Mouse (Mus musculus) kidney, postnatal 0 days (tissue): Measurements from ENCODE around the gene Tnpo3. TPM values are rescaled to one million over a fixed set of nuclear protein-coding genes. Genes with fewer than 3 reads are reported as not detected.

Source experiments
- ATAC-seq: fragments of 200-750 bp; cut with Nextera tagmentation; replicated peaks from 2 replicates; pipeline ENCODE4 v1.8.0; 2017; ENCODE audit warnings: low read depth, moderate number of reproducible peaks, moderate TSS enrichment, moderate library complexity; ENCODE audit not compliant: low FRiP score
- DNase-seq: peaks from one replicate; pipeline ENCODE4 v3.0.0-alpha.2; 2016; ENCODE audit warnings: low spot score
- H3K27ac ChIP-seq: fragments of 300-500 bp; sonication (generic); 2 replicates; pipeline ENCODE4 v1.5.1; 2014; ENCODE audit warnings: mild to moderate bottlenecking
- H3K27me3 ChIP-seq: fragments of 300-500 bp; sonication (generic); 2 replicates; pipeline ENCODE4 v1.6.1; 2014; ENCODE audit warnings: low read length, mixed read lengths; ENCODE audit not compliant: insufficient read depth
- H3K36me3 ChIP-seq: fragments of 300-500 bp; sonication (generic); 2 replicates; pipeline ENCODE4 v1.6.1; 2014; ENCODE audit warnings: low read length, mixed read lengths; ENCODE audit not compliant: insufficient read depth
- H3K4me1 ChIP-seq: fragments of 300-500 bp; sonication (generic); replicated peaks from 2 replicates; pipeline ENCODE4 v1.6.1; 2014; ENCODE audit warnings: antibody characterized with exemption, low read length, mixed read lengths; ENCODE audit not compliant: insufficient read depth
- H3K4me2 ChIP-seq: fragments of 300-500 bp; sonication (generic); 2 replicates; pipeline ENCODE4 v1.6.1; 2014; ENCODE audit warnings: mild to moderate bottlenecking, low read length, moderate library complexity, mixed read lengths
- H3K4me3 ChIP-seq: fragments of 300-500 bp; sonication (generic); replicated peaks from 2 replicates; pipeline ENCODE4 v1.5.1; 2014; ENCODE audit warnings: low read depth, low read length
- H3K9ac ChIP-seq: fragments of 300-500 bp; sonication (generic); 2 replicates; pipeline ENCODE4 v1.6.1; 2014; ENCODE audit warnings: low read depth, low read length
- H3K9me3 ChIP-seq: fragments of 300-500 bp; sonication (generic); replicated peaks from 2 replicates; pipeline ENCODE4 v1.6.1; 2016; ENCODE audit warnings: low read length, inconsistent platforms, mixed read lengths
- CTCF ChIP-seq: IDR thresholded peaks from 2 replicates; pipeline ENCODE4 v1.5.1; 2016; ENCODE audit warnings: antibody characterized with exemption, low read depth, mild to moderate bottlenecking, moderate library complexity
- WGBS: fragments of 180-500 bp; shearing (Covaris S2); extraction: QIAGEN DNeasy Blood & Tissue Kit; methylation state at CpG from one replicate; pipeline ENCODE4 v1.1.7; 2014; 5-methylcytosine and 5-hydroxymethylcytosine counted together
- polyA plus RNA-seq: library from polyadenylated mRNA; unstranded; fragments of >200 nt; fragmentation: Nextera tagmentation; extraction: Ambion mirVana; gene quantifications from 2 replicates; pipeline ENCODE4 v1.2.1, GENCODE M21; 2015

Tnpo3 gene
- polyA plus RNA-seq, 1 experiment from 2014 or later = 56.0 TPM

GRCm38 (mm10) chr6:29540956-29541355, 68.7 kb downstream of the Tnpo3 start:
- Histone ChIP-seq H3K4me1 (no peaks in the 10 kb centered on the region), H3K9ac (no peak overlapping the region), H3K4me3 (no peak overlapping the region), H3K27me3 (no peaks in the 10 kb centered on the region), H3K36me3 (peaks cover 34% of the 10 kb centered on the region), H3K27ac (no peak overlapping the region), H3K9me3 (no peaks in the 10 kb centered on the region), H3K4me2 (no peak overlapping the region)
- DNase-seq = no peak
- WGBS = 83% methylated on average over 1 of the region's 1 CpGs
- no peak for ATAC-seq
- TF ChIP-seq CTCF = no peak

GRCm38 (mm10) chr6:29540223-29540622, 69.5 kb downstream of the Tnpo3 start:
- 65% methylated on average over 6 of the region's 6 CpGs for WGBS
- no peak overlapping the region for H3K9ac ChIP-seq
- H3K4me1 ChIP-seq = peaks cover 5% of the 10 kb centered on the region
- H3K27me3 ChIP-seq = no peaks in the 10 kb centered on the region
- DNase-seq = no peak
- H3K9me3 ChIP-seq = no peaks in the 10 kb centered on the region
- no peak for ATAC-seq
- TF ChIP-seq CTCF = no peak
- no peak overlapping the region for H3K4me2 ChIP-seq
- no peak overlapping the region for H3K27ac ChIP-seq
- H3K4me3 ChIP-seq = no peak overlapping the region
- H3K36me3 ChIP-seq = peaks cover 27% of the 10 kb centered on the region

GRCm38 (mm10) chr6:29539502-29539901, 70.2 kb downstream of the Tnpo3 start:
- Histone ChIP-seq H3K36me3 (peaks cover 25% of the 10 kb centered on the region), H3K4me2 (no peak overlapping the region), H3K9ac (no peak overlapping the region), H3K27ac (no peak overlapping the region), H3K9me3 (no peaks in the 10 kb centered on the region), H3K27me3 (no peaks in the 10 kb centered on the region), H3K4me3 (no peak overlapping the region), H3K4me1 (peaks cover 6% of the 10 kb centered on the region)
- no peak for TF ChIP-seq CTCF
- ATAC-seq (no peak), DNase-seq (no peak)
- 87% methylated on average over 8 of the region's 8 CpGs for WGBS

- no peak for TF ChIP-seq CTCF
- Histone ChIP-seq H3K4me3 (no peak overlapping the region), H3K4me1 (peaks cover 6% of the 10 kb centered on the region), H3K27ac (no peak overlapping the region), H3K9ac (no peak overlapping the region), H3K9me3 (no peaks in the 10 kb centered on the region), H3K4me2 (no peak overlapping the region), H3K36me3 (peaks cover 14% of the 10 kb centered on the region), H3K27me3 (no peaks in the 10 kb centered on the region)
- no peak for DNase-seq
- no peak for ATAC-seq
- WGBS = 87% methylated on average over 3 of the region's 3 CpGs
These were observed 72.5 kb downstream of the Tnpo3 start for GRCm38 (mm10) chr6:29537221-29537620.

GRCm38 (mm10) chr6:29536651-29537193, 73.0 kb downstream of the Tnpo3 start:
- H3K4me3 ChIP-seq = no peak overlapping the region
- TF ChIP-seq CTCF = peak; percentile 52
- H3K4me1 ChIP-seq = peaks cover 6% of the 10 kb centered on the region
- H3K4me2 ChIP-seq = no peak overlapping the region
- DNase-seq (peak; percentile 72), ATAC-seq (0 out of 2 replicates have a peak, but pooled peaks have one; percentile 9)
- H3K27me3 ChIP-seq = no peaks in the 10 kb centered on the region
- no peaks in the 10 kb centered on the region for H3K9me3 ChIP-seq
- H3K27ac ChIP-seq = no peak overlapping the region
- WGBS = 62% methylated on average over 4 of the region's 4 CpGs
- no peak overlapping the region for H3K9ac ChIP-seq
- peaks cover 10% of the 10 kb centered on the region; the same call in 1 of the 2 replicates for H3K36me3 ChIP-seq

- Histone ChIP-seq H3K9me3 (no peaks in the 10 kb centered on the region), H3K9ac (no peak overlapping the region), H3K4me3 (no peak overlapping the region), H3K27me3 (no peaks in the 10 kb centered on the region), H3K4me1 (peaks cover 6% of the 10 kb centered on the region), H3K36me3 (no peaks in the 10 kb centered on the region), H3K4me2 (no peak overlapping the region), H3K27ac (no peak overlapping the region)
- ATAC-seq (peak; percentile 44; the same call in 1 of the 2 replicates), DNase-seq (peak; percentile 34)
- no peak for TF ChIP-seq CTCF
- WGBS = 26% methylated on average over 6 of the region's 6 CpGs
These were observed 74.4 kb downstream of the Tnpo3 start for GRCm38 (mm10) chr6:29535316-29535715.

- Histone ChIP-seq H3K27me3 (peaks cover 13% of the 10 kb centered on the region), H3K4me3 (no peak overlapping the region), H3K9me3 (no peaks in the 10 kb centered on the region), H3K36me3 (no peaks in the 10 kb centered on the region), H3K27ac (no peak overlapping the region), H3K4me2 (no peak overlapping the region), H3K9ac (no peak overlapping the region), H3K4me1 (peaks cover 21% of the 10 kb centered on the region; the same call in 1 of the 2 replicates)
- DNase-seq = no peak
- no peak for ATAC-seq
- no peak for TF ChIP-seq CTCF
- 66% methylated on average over 4 of the region's 4 CpGs for WGBS
These were observed 79.6 kb downstream of the Tnpo3 start for GRCm38 (mm10) chr6:29530050-29530449.
